Mouse (Mus musculus) right cerebral cortex, postnatal 25 days (tissue): Measurements from ENCODE around the gene Ttll9.

ENCODE experiments used
- DNase-seq: peaks from one replicate; pipeline ENCODE4 v3.0.0; 2022

The Ttll9 gene

GRCm38 (mm10) chr2:152962091-152962793, at the start of gene Ttll9:
Gene Ttll9 (plus strand): TSS chr2:152962485.
- peak; percentile 86 for DNase-seq

DNA sequence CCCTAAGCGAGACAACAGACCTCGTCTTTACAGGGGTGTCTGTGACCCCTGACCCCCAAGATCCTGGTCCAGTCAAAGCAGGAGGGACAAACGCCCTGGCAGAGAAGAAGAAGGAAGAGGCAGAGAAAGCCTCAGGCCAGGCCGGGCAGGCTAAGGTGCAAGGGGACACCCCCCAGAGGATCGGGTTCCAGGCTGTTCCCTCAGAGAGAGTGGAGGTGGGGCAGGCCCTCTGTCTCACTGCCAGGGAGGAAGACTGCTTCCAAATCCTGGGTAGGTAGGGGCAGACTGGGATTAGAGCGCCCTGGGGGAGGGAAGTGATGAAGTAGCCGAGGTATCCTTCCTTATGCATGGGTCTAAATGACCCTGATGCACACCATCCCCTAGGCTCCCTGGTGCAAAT, 48.8 kb upstream of the Ttll9 start:
- no peak for DNase-seq

- DNase-seq, result peak; percentile 87
Measured at GRCm38 (mm10) chr2:152914310-152915120, 47.8 kb upstream of the Ttll9 start.

GRCm38 (mm10) chr2:152915453-152915852, 46.8 kb upstream of the Ttll9 start:
- no peak for DNase-seq

DNA sequence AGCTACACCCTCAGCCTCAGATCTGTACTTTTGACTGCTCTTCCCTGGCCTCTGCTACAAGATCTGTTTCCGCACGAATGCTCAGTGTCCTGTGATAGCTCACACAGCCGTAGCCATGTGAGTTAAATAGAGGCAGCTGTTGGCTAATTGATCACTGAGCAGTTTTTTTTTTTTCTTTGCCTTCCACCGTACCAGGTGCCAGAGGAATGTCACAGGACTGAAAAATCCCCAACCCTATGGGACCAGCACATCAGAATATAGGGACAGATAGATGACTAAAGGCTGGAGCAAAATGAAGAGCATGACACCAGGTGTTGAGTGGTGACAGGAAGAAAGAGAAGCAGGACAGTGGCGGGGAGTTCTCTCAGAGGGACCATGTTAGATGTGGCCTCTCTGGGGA, 46.2 kb upstream of the Ttll9 start:
- DNase-seq, result no peak

DNA sequence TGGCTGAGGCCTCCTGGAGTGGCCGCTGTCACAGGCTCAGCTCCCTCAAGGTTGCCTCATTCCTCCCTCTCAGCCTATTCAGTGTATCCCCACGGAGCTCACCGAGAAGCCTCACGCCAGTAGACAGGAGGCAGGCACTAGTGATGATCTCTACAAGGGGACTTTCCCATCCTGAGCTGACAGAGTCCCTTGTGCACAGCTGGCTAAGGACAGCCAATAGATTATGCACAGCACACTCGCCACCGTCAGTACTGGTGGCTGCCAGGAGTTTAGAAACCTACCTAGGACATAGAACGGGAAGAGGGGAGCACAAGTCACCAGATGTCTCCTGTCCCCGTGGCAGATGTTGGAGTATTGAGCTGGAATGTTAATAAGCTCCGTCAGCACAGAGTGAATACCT, 44.6 kb upstream of the Ttll9 start:
- DNase-seq, result no peak

GRCm38 (mm10) chr2:152922376-152922775, 39.9 kb upstream of the Ttll9 start:
- DNase-seq, result no peak

GRCm38 (mm10) chr2:152923621-152924020, 38.7 kb upstream of the Ttll9 start:
- DNase-seq, result no peak

DNA sequence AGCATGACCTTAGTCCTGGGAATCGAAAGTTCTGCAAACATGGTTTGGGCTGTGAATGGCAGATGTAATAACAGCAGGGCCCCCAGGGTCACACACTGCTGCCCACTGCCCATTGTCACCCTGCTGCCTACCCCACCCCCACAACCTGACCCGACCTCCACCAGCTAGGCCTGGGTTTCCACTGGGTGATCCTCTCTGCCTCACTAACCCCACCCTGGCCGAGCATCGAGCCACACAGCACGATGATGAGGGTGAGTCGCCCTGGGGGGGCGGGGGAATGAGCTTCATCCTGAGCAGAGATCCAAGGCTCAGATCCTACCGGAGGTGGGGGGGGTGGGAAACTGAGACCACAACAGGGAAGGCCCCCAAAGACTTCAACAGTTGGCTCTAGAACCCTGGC, 38.2 kb upstream of the Ttll9 start:
- DNase-seq, result no peak

DNA sequence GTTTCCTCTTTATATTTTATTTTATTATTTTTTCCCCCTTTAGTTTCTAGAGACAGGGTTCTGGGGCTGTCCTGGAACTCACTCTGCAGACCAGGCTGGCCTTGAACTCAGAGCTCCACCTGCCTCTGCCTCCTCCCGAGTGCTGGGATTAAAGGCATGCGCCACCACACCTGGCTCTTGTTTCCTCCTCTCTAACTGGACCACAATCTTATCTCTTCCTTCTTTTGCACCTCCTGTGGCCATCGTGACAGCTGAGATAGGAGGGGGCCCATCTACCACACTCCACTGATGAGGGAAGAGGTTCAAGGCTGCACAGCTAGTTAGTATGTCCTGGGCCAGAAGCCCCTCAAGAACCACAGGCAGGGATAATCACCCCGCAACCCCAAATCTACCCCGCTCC, 37.7 kb upstream of the Ttll9 start:
- DNase-seq, result no peak

DNA sequence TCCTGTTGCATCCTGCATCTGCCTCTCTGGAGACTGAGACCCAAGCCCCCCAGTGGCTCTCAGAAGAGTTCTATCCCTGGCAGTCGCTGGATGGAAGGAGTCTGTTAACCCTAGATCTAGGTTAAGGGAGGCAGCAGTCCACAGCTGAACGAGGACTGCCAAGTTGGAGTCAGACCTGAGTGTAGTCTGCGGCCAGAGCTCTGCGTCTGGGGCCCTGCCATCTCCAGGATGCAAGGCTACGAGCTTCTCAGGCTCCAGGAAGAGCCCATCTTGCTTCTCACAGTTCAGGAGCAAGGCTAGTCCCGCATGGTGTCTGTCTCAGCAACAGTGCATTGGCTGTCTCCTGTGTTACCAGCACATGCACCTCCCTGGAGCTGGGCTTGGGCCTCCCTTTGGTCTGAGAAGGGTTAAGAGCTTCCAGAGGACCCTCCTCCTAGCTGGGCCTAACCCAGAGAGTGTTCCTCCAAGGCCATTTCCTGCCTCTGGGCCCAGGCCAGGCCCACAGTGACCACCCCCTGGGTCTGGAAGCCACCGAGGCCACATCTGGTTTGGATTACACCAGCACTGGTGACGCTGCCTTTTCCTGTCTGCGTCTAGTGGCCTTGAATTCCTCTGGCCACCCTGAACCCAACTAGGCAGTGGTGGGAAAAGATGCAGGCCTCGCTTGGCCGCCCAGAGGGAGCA, 37.0 kb upstream of the Ttll9 start:
- DNase-seq, result no peak

- DNase-seq, result no peak
Measured at GRCm38 (mm10) chr2:152926896-152927295, 35.4 kb upstream of the Ttll9 start.

DNA sequence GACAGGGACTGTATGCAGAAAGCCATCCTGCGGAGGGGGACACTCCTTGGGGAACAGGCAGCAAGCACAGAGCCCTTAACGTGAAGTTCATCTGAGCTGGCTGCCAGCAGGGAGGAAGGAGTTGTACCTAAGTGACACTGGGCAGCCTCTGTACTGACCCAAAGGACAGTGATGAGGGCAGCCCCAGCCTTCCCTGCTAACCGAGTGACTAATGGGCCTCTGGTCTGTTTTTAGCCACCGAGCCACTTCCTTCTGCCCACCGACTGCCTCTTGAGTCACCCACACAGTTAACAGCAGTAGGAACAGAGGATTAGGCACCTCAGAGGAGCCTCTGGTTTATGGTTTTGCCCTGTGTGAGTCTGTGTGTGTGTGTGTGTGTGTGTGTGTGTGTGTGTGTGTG, 34.9 kb upstream of the Ttll9 start:
- no peak for DNase-seq

GRCm38 (mm10) chr2:152928219-152928987, 33.9 kb upstream of the Ttll9 start:
- DNase-seq, result no peak

GRCm38 (mm10) chr2:152928988-152929370, 33.3 kb upstream of the Ttll9 start:
- no peak for DNase-seq

DNA sequence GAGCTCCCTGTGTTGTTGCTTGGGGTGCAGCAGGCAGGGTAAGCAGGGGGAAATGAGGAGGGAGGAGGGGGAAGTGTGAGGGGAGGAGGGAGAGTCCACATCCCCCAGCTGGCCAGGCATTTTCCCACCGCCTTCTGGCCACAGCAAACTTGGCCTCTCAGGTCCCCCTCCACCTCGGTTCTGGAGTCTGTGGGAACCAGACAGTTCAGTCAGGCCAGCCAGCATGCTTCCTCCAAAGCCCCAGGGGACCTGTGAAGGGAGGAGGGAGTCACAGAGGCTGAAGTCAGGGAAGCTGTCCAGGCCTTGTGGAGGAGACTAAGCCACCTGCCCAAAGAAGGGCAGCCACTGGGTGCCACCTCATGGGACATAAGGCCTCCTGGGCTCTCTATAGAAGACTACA, 32.0 kb upstream of the Ttll9 start:
- no peak for DNase-seq

DNA sequence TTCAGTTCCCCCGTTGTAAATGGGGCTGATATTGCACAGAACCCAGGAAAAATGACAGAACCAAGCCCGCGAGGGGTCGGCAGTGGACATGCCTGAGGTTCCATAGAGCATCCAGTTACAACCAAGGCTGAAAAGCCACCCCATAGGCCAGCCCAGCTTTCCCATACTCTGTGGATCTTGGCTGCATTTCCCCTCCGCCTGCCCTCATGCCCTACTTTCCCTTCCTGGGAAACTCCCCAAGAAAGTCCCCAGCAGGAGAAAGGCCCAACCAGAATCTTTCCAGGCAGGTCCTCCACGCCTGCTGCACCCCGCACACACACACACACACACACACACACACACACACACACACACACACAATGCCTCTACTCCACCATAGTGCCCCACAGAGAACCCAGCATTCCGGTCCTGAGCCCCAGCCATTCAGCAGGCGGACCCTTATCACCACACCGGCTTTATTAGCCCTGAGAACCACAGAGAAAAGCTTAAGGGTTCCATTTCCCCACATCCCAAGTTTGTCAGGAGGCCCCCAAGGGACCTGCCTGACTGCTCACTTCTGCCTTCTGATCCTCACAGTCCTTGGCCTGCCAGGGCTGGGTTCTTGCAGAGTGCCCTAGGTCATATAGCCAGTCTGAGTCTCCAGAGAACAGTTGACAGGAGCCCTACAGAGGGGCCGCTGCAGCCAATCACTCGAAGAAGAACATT, 30.7 kb upstream of the Ttll9 start:
- no peak for DNase-seq

GRCm38 (mm10) chr2:152933048-152933447, 29.2 kb upstream of the Ttll9 start, which contains the start of gene Foxs1:
Gene Foxs1 (minus strand): TSS chr2:152933208.
- DNase-seq, result no peak

GRCm38 (mm10) chr2:152933614-152934013, 28.7 kb upstream of the Ttll9 start:
- peak; percentile 25 for DNase-seq

DNA sequence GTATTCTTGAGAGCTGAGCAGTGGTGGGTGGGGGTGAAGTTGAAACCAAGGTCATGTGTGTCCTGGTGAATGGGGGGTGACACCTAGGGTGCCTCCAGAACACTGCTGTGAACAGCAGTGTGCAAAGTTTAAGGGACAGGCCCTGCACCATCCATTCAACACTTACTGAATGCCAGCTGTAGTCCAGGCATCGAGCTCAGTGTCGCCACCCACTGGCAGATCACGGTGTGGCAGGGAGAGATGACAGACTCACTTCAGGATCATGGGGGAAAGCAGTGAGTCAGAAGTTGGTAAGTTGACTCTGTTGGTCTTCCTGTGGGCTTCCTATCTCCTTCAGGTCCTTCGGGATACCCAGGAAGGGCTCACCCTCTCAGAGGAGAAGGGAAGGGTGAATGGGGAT, 22.4 kb upstream of the Ttll9 start:
- no peak for DNase-seq

DNA sequence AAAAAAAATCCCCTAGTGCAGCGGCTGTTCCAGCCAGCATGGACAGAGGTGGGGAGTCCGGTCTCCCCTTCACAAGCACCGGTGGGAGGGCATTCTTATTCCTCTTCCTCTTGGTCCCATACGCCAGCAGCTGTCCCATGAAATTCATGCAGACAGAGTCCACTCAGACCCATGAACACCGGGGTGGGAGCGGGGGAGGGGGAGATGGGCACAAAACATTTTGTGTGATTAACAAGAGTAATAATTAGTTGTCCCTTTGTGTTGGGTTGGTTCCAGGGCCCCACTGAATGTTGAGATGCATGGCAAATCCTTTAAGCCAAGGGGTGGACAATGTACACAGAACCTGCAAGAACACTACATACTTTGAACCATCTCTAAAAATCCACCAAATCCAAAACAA, 21.2 kb upstream of the Ttll9 start:
- DNase-seq, result no peak

GRCm38 (mm10) chr2:152941776-152942175, 20.5 kb upstream of the Ttll9 start:
- no peak for DNase-seq
